Mouse (Mus musculus) embryo, embryonic 11 days (tissue): Measurements from ENCODE around the gene Ftcd.

Source experiments
- DNase-seq: peaks from one replicate; pipeline ENCODE4 v3.0.0-alpha.2; 2015

Ftcd gene

GRCm38 (mm10) chr10:76622411-76622810 lies 47.0 kb downstream of the Ftcd start:
- DNase-seq, result no peak

GRCm38 (mm10) chr10:76622928-76623680 lies 47.7 kb downstream of the Ftcd start, which contains the start of gene Col6a2:
Gene Col6a2, minus strand, starts transcription at chr10:76623630.
- DNase-seq, result peak; percentile 91

GRCm38 (mm10) chr10:76623734-76624133 lies 48.3 kb downstream of the Ftcd start:
- DNase-seq, result no peak

GRCm38 (mm10) chr10:76624903-76625302 lies 49.5 kb downstream of the Ftcd start:
- DNase-seq, result no peak

GRCm38 (mm10) chr10:76627714-76628113 lies 52.3 kb downstream of the Ftcd start:
- no peak for DNase-seq

GRCm38 (mm10) chr10:76630657-76631056 lies 55.2 kb downstream of the Ftcd start:
- DNase-seq, result no peak

- DNase-seq, result no peak
These were observed 57.2 kb downstream of the Ftcd start for GRCm38 (mm10) chr10:76632630-76633029.

GRCm38 (mm10) chr10:76634094-76634571 lies 58.7 kb downstream of the Ftcd start:
- DNase-seq, result peak; percentile 11

- DNase-seq, result no peak
These were observed 59.1 kb downstream of the Ftcd start for GRCm38 (mm10) chr10:76634584-76634983.

GRCm38 (mm10) chr10:76636026-76636425 lies 60.6 kb downstream of the Ftcd start:
- peak; percentile 59 for DNase-seq

- no peak for DNase-seq
These were observed 61.2 kb downstream of the Ftcd start for GRCm38 (mm10) chr10:76636601-76637000.
